Comparison of ENCODE assay signal across 8 mouse cellular contexts in genomic region chr4:136081729-136082128, GRCm38 (mm10). TPM values are rescaled to one million over a fixed set of nuclear protein-coding genes. Genes with fewer than 3 reads are reported as not detected.
DNase-seq lines count a peak whose midpoint lies in the region; ATAC-seq lines count a peak whose summit lies in the region.

No protein-coding gene starts in this region.

- peak overlapping the region; percentile 42; the same call in 1 of the 2 replicates for H3K9ac ChIP-seq in forebrain, embryonic 16.5 days (replicated peaks; ENCODE audit: low read depth, low read length)
- H3K9ac ChIP-seq in limb, embryonic 11.5 days (ENCODE audit: low read length): peak overlapping the region; percentile 28; the same call in 1 of the 2 replicates

- peak overlapping the region; percentile 30 for H3K4me3 ChIP-seq in forebrain, embryonic 16.5 days (replicated peaks; ENCODE audit: low read length)
- H3K4me3 ChIP-seq in limb, embryonic 11.5 days (ENCODE audit: low read depth, low read length): peak overlapping the region; percentile 14; the same call in 1 of the 2 replicates

- peaks cover 7% of the 10 kb centered on the region for H3K4me1 ChIP-seq in forebrain, embryonic 16.5 days (replicated peaks; ENCODE audit: control insufficient read depth, insufficient read depth, low read length)
- H3K4me1 ChIP-seq in limb, embryonic 11.5 days (ENCODE audit: control insufficient read depth, insufficient read depth, low read length): peaks cover 9% of the 10 kb centered on the region; the same call in 1 of the 2 replicates

- WGBS in forebrain, embryonic 16.5 days: 3% methylated on average over 28 of the region's 28 CpGs
- WGBS in limb, embryonic 11.5 days: 2% methylated on average over 28 of the region's 28 CpGs

- DNase-seq in adrenal gland, postnatal 14 days: peak; percentile 74
- no peak for DNase-seq in adrenal gland, adult 18-20 months (ENCODE audit: low spot score in 2 of 2)
- peak; percentile 45 to 53 for DNase-seq in CD8-positive naive resting alpha-beta T cell, adult 2 months (ENCODE audit: low read depth in 2 of 2, low spot score in 2 of 2)
- peak; percentile 49 for DNase-seq in limb, embryonic 11.5 days (ENCODE audit: low spot score)
- peak; percentile 27 to 80 for DNase-seq in natural killer cell, adult 2 months (ENCODE audit: low spot score in 2 of 2)
- peak; percentile 91 for DNase-seq in thymus, postnatal 14 days
- no peak for DNase-seq in urinary bladder, adult 18-20 months (ENCODE audit: low spot score in 2 of 2)

- no peaks in the 10 kb centered on the region for H3K9me3 ChIP-seq in forebrain, embryonic 16.5 days (ENCODE audit: control insufficient read depth, low read length)
- no peaks in the 10 kb centered on the region for H3K9me3 ChIP-seq in limb, embryonic 11.5 days (ENCODE audit: control insufficient read depth, low read length)

- peak overlapping the region; percentile 34 for H3K4me2 ChIP-seq in forebrain, embryonic 16.5 days (ENCODE audit: low read length)
- H3K4me2 ChIP-seq in limb, embryonic 11.5 days (ENCODE audit: low read depth, severe bottlenecking): peak overlapping the region; percentile 50

- no peak for ATAC-seq in forebrain, embryonic 16.5 days
- ATAC-seq in limb, embryonic 11.5 days (ENCODE audit: insufficient number of reproducible peaks, low FRiP score, low TSS enrichment, low read depth): no peak

- H3K36me3 ChIP-seq in forebrain, embryonic 16.5 days (ENCODE audit: control insufficient read depth, insufficient read depth): no peaks in the 10 kb centered on the region
- H3K36me3 ChIP-seq in limb, embryonic 11.5 days (ENCODE audit: control insufficient read depth, insufficient read depth, low read length): no peaks in the 10 kb centered on the region

- H3K27ac ChIP-seq in forebrain, embryonic 16.5 days (ENCODE audit: low read length): no peak overlapping the region
- H3K27ac ChIP-seq in limb, embryonic 11.5 days (replicated peaks; ENCODE audit: low read depth, low read length): no peak overlapping the region

- peaks cover 20% of the 10 kb centered on the region for H3K27me3 ChIP-seq in forebrain, embryonic 16.5 days (replicated peaks; ENCODE audit: control insufficient read depth, insufficient read depth, low read length)
- H3K27me3 ChIP-seq in limb, embryonic 11.5 days (ENCODE audit: control insufficient read depth, insufficient read depth, low read length): peaks cover 17% of the 10 kb centered on the region

RNA-seq across cellular contexts. Expression of gene Rpl11, which starts 28.5 kb away (rescaled TPM):
- total RNA-seq in adrenal gland, postnatal 14 days (2021): 722 and 781 TPM in 2 replicates
- 100 to 1,000 TPM; 560 to 640 TPM for total RNA-seq in adrenal gland, adult 18-20 months (2021)
- polyA plus RNA-seq in forebrain, embryonic 16.5 days (2015; fragmentation: Nextera tagmentation; extraction: Ambion mirVana): 281 and 302 TPM in 2 replicates
- polyA plus RNA-seq in limb, embryonic 11.5 days (2014; fragmentation: Nextera tagmentation; extraction: Ambion mirVana): 529 and 535 TPM in 2 replicates

Comparison
In these comparisons a context has a peak if more than half of its experiments do, and no peak if none do; other contexts are left out.
1. DNase-seq: peak in adrenal gland, postnatal 14 days (single experiment), CD8-positive naive resting alpha-beta T cell, adult 2 months (2 of 2), limb, embryonic 11.5 days (single experiment), natural killer cell, adult 2 months (2 of 2) and thymus, postnatal 14 days (single experiment); none in adrenal gland, adult 18-20 months (0 of 2) and urinary bladder, adult 18-20 months (0 of 2).